Mouse (Mus musculus): ENCODE data around the gene Iqch.

- TF ChIP-seq POLR2A (IDR thresholded peaks at IDR 0.05; ENCODE audit: extremely low read depth, insufficient read depth, low read length) (no peak), CTCF (IDR thresholded peaks at IDR 0.05; ENCODE audit: low read depth, low read length) (no peak)
These were observed 67.3 kb downstream of the Iqch start for GRCm38 (mm10) chr9:63535042-63535441.

Data from liver, adult 2 months (tissue).